Mouse (Mus musculus) fibroblast of lung, adult 2 months (primary cell): ENCODE results near the gene Neurog1.

ENCODE experiments used
- DNase-seq: peaks from one replicate; pipeline ENCODE4 v3.0.0-alpha.2; 2011; ENCODE audit warnings: low read depth

The Neurog1 gene

GRCm38 (mm10) chr13:56251924-56252619, at the start of gene Neurog1:
TSS of gene Neurog1 (minus strand) at chr13:56252163.
- DNase-seq = no peak

- no peak for DNase-seq
Observed at GRCm38 (mm10) chr13:56299336-56299735, 47.4 kb upstream of the Neurog1 start.

GRCm38 (mm10) chr13:56296659-56297020, 44.7 kb upstream of the Neurog1 start:
- DNase-seq = no peak

GRCm38 (mm10) chr13:56295943-56296658, 44.1 kb upstream of the Neurog1 start, which contains the start of gene Cxcl14:
TSS of gene Cxcl14 (minus strand) at chr13:56296551.
- peak; percentile 24 for DNase-seq

GRCm38 (mm10) chr13:56295586-56295942, 43.6 kb upstream of the Neurog1 start:
- no peak for DNase-seq

GRCm38 (mm10) chr13:56294908-56295307, 42.9 kb upstream of the Neurog1 start:
- DNase-seq = no peak

- DNase-seq = no peak
Observed at GRCm38 (mm10) chr13:56289998-56290397, 38.0 kb upstream of the Neurog1 start.

- no peak for DNase-seq
Observed at GRCm38 (mm10) chr13:56289261-56289660, 37.3 kb upstream of the Neurog1 start.

GRCm38 (mm10) chr13:56288601-56289000, 36.6 kb upstream of the Neurog1 start:
- DNase-seq = no peak

GRCm38 (mm10) chr13:56287091-56287490, 35.1 kb upstream of the Neurog1 start:
- DNase-seq = no peak

- no peak for DNase-seq
Observed at GRCm38 (mm10) chr13:56283321-56283720, 31.4 kb upstream of the Neurog1 start.

GRCm38 (mm10) chr13:56280356-56280755, 28.4 kb upstream of the Neurog1 start:
- DNase-seq = no peak

GRCm38 (mm10) chr13:56279439-56279838, 27.5 kb upstream of the Neurog1 start:
- peak; percentile 27 for DNase-seq

- DNase-seq = no peak
Observed at GRCm38 (mm10) chr13:56275171-56275570, 23.2 kb upstream of the Neurog1 start.

- DNase-seq = no peak
Observed at GRCm38 (mm10) chr13:56270124-56270523, 18.2 kb upstream of the Neurog1 start.

- DNase-seq = no peak
Observed at GRCm38 (mm10) chr13:56267396-56267795, 15.4 kb upstream of the Neurog1 start.

GRCm38 (mm10) chr13:56266435-56266834, 14.5 kb upstream of the Neurog1 start:
- no peak for DNase-seq

- no peak for DNase-seq
Observed at GRCm38 (mm10) chr13:56265661-56266060, 13.7 kb upstream of the Neurog1 start.

GRCm38 (mm10) chr13:56262269-56262668, 10.3 kb upstream of the Neurog1 start:
- no peak for DNase-seq

- no peak for DNase-seq
Observed at GRCm38 (mm10) chr13:56260344-56260780, 8.4 kb upstream of the Neurog1 start.

GRCm38 (mm10) chr13:56259926-56260250, 7.9 kb upstream of the Neurog1 start:
- DNase-seq = no peak

- DNase-seq = no peak
Observed at GRCm38 (mm10) chr13:56259021-56259925, 7.3 kb upstream of the Neurog1 start.
